Mouse (Mus musculus): ENCODE measurements around the gene Slc35b4.

The Slc35b4 gene

DNA sequence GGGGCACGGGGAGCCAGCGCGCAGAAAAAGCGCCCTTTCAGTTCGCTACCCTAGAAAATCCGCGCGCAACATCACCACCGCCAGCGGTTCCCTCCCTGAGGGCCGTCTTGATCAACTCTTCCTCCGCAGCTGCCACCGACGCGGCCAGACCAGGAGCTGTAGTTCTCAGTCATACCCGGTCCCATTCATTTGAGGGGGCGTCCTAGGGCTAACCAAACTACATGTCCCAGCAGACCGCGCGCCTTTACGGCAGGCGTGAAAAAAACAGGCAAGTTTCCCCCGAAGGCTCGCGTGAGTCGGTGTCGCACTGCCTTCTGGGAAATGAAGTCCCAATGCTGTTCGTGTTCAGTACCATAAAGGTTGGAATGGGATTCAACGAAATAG lies at the start of gene Slc35b4:
TSS of gene Slc35b4 (minus strand) at position 248 of the 384 bp plus-strand sequence.
- in situ Hi-C loops (cut with MboI; ENCODE audit: low pct_unique_long_range_greater_than_20kb in 1 of 2, low sequenced_read_pairs in 2 of 2, unreplicated experiment in 1 of 2), result no loop called here

DNA sequence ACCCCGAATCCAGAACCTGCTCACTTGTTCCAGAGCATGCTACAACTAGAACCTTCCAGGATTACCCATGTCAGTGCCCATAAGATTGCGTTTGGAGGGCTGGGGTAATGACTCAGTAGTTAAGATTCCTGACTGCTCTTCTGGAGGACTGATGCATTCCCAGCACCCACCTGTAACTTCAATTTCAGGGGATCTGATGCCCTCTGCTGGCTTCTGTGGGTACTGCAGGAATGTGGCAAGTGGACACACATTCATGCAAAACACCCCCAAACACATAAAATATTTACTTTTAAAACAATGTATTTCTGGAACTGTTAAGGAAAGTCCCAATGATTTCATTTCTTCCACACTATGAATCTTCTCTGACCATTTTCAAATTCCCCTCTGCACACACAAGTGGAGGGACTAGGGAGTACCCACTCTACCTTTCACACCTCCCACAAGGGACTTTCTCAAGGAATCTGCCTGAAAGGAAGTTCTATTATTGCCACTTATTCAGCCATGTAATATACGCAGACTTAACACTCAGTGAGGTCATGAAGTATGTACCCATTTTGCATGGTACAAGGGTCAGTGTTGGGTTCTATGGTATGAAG lies 48.2 kb upstream of the Slc35b4 start:
- in situ Hi-C loops (cut with MboI; ENCODE audit: low pct_unique_long_range_greater_than_20kb in 1 of 2, low sequenced_read_pairs in 2 of 2, unreplicated experiment in 1 of 2), result no loop called here

DNA sequence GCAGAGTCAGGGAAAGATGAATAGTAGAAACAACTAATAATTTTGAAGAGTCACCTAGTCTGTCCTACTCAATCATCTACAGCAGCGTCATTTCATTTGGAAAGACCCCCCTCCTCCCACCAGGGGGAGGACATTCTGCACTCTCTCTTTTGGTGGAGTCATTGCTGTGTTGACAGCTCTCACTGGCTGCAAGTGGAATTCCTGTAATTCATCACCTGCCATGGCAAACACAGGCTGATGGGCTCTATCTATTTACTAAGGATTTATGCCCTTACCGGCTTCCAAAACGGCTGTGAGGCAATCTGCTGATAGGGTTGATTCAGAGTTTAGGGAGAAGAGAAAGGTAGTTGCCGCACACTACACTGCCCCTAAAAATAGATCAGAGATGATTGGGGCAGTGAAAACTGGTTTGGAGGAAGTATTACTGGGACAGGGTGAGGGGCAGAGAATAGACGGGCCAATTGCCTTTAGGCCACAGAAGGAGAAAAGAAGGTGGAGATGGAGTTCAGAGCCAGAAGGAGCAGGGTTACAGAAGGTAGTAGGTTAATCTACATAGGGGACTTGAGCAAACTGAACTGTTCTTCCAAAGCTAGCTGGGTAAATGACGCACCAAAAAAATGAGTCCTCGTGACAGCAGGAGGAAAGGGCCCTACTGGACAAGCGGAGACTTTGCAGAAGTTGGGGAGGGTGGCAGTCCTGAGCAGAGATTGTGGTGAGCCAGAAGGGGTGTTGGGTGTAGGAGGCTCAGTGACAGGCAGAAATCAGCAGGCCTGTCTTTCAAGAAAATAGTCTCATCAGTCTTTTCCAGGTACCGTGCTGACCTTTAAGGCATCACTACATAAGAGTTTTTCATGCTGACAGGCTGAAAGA lies 39.8 kb upstream of the Slc35b4 start:
- in situ Hi-C loops (cut with MboI; ENCODE audit: low pct_unique_long_range_greater_than_20kb in 1 of 2, low sequenced_read_pairs in 2 of 2, unreplicated experiment in 1 of 2), result no loop called here

DNA sequence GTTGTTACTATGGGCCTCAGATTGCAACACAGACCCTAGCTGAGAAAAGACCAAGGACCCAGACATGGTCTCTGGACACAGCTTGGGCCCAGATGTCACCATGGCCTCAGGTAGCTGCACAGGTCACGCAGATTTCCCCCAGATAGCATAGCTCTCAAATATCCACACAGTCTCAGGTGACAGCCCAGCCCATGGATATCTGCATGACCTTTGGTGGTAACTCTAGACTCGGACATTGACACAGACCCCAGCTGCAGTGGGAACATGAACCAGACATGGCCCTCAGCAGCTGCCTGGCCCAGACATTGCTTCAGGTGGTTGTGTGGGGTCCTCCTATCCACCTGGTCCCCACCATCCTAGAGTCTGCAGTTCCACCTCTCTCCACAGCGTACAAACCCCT lies 28.8 kb upstream of the Slc35b4 start:
- in situ Hi-C loops (cut with MboI; ENCODE audit: low pct_unique_long_range_greater_than_20kb in 1 of 2, low sequenced_read_pairs in 2 of 2, unreplicated experiment in 1 of 2), result no loop called here

DNA sequence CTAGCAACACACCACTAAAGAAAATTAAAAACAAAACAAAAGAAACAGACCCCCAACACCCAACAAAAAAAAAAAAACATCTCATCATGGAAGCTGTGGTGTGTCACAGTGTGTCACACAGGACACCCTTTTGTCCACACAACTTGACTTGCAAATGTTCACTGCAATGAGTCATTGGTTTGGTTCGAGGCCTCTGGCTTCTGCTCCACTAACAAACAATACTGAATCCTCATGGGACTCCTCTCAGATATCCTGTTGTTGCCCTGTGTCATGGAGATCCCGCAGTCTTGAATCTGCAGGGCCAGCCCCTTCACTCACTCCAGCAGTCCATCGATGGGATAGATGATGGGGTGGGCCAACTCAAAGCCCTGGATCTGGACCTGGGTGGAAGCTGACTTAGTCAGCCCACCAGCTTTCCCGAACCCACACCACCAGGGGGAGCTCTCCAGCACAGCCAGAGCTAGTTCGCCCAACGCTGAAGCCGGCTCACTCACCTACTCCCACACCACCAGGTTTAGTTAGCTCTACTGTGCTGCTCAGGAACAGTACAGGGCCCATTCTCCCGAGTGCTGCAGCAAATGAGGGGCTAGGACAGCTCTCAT lies 28.2 kb upstream of the Slc35b4 start:
- in situ Hi-C loops (cut with MboI; ENCODE audit: low pct_unique_long_range_greater_than_20kb in 1 of 2, low sequenced_read_pairs in 2 of 2, unreplicated experiment in 1 of 2), result no loop called here

DNA sequence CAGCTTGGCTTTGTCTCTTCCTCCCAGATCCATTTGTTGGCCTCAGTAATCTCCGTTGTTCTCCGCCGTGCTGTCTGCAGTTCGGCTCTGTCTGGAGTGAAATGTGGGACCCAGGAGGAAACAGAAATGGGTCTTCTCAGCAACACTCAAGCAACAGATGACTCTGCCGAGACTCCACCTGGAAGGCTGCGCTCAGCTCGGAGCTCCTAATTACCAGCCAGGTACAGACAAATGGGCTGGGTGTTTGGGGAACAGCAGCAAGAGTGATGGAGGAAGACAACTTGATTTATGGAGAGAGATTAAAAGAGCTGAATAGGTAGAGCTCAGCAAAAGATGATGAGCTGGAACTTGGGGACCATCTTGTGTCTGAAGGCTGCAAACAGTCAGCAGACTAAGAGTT lies 26.6 kb upstream of the Slc35b4 start:
- in situ Hi-C loops (cut with MboI; ENCODE audit: low pct_unique_long_range_greater_than_20kb in 1 of 2, low sequenced_read_pairs in 2 of 2, unreplicated experiment in 1 of 2), result no loop called here

DNA sequence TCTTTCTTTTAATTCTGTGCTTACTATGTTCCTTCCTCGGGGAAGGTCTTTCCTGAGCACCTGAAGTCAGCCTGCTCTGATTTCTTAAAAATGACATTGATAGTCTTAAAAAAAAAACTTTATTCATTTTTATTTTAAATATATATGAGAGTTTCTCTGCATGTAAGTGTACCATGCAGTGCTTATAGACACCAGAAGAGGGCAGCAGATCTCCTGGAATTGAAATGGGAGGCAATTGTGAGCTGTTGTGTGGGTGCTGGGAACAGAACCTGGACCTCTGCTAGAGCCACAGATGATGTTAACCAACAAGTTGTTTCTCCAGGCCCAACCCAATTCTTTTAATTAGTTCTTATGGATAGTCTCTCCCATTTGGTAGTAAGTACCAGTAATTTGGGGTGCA lies 18.1 kb upstream of the Slc35b4 start:
- in situ Hi-C loops (cut with MboI; ENCODE audit: low pct_unique_long_range_greater_than_20kb in 1 of 2, low sequenced_read_pairs in 2 of 2, unreplicated experiment in 1 of 2), result loop anchor here in 1 of 2 experiments (10.0 kb wide), 1 partner anchor 120 kb away; no protein-coding TSS in a partner anchor

DNA sequence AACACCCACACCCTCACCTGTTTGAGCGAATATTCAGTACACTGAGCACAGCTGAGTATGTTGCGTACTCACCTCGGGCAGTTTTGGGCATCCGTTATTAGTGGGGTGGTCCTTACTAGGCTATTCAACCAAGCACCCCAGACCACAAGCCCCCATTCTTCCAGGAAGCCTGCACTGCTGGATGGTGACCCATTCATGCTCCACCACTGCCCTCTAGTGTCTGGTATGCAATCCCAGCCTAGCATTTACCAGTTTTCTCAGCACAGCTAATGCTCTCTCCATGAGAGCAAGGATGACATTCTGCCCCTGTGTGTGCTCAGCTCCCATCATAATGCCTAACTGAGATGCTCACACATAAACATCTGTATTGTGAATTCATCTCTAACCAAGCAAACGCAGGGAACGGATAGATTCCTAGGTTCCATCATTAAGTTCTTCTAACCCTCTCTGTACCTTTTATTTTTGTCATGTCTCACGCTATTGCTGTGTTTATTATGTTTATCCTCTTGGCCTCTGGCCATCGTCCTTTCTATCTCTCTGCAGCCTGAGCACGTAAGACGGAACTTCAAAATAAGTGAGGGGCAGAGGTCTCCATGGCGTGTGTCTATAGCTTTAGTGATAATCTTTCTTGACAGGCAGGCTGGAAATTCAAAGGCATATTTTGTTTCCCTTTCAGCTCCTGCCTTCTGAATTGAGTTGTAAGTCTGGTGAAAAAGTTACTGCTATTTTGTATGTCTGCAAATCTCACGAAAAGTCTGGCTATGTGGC lies 17.0 kb upstream of the Slc35b4 start:
- in situ Hi-C loops (cut with MboI; ENCODE audit: low pct_unique_long_range_greater_than_20kb in 1 of 2, low sequenced_read_pairs in 2 of 2, unreplicated experiment in 1 of 2), result loop anchor here in 1 of 2 experiments (10.0 kb wide), 1 partner anchor 119 kb away; no protein-coding TSS in a partner anchor

DNA sequence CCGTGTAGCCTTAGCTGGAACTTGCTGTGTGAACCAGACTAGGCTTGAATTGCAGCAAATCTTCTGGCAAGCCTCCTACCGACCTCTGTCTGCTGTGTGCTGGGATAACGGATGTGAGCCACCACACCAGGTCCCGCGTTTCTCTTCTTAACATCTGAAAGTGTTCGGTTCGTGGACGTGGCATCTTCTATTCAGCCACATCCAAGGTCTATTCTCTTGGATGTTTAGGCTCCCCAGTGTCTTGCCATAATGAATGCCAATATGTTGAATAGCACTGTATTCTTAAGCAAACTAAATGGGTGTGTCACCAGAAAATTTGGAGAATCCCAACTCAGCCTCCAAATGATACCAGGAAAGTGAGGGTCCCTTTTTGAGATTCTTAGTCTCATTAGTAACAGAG lies 14.5 kb upstream of the Slc35b4 start:
- in situ Hi-C loops (cut with MboI; ENCODE audit: low pct_unique_long_range_greater_than_20kb in 1 of 2, low sequenced_read_pairs in 2 of 2, unreplicated experiment in 1 of 2), result loop anchor here in 1 of 2 experiments (10.0 kb wide), 1 partner anchor 117 kb away; no protein-coding TSS in a partner anchor

DNA sequence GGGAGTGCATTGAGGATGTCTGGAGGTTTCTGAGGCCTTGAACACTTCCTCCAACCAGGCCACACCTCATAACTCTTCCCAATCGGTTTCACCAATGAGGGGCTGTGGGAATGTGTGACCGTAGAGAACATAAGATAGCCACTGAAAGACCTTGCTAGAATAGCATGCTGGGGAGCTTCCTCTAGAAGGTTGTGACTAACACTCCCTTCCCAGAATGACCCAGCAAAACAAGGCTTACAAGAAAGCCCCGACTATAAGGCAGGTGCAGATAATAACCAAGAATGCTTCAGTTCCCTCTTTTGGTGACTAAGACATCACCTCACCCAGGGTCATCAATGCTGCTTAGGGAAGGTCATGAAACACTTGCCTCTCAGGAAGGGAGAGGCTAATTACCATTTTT lies 12.6 kb upstream of the Slc35b4 start:
- in situ Hi-C loops (cut with MboI; ENCODE audit: low pct_unique_long_range_greater_than_20kb in 1 of 2, low sequenced_read_pairs in 2 of 2, unreplicated experiment in 1 of 2), result no loop called here

DNA sequence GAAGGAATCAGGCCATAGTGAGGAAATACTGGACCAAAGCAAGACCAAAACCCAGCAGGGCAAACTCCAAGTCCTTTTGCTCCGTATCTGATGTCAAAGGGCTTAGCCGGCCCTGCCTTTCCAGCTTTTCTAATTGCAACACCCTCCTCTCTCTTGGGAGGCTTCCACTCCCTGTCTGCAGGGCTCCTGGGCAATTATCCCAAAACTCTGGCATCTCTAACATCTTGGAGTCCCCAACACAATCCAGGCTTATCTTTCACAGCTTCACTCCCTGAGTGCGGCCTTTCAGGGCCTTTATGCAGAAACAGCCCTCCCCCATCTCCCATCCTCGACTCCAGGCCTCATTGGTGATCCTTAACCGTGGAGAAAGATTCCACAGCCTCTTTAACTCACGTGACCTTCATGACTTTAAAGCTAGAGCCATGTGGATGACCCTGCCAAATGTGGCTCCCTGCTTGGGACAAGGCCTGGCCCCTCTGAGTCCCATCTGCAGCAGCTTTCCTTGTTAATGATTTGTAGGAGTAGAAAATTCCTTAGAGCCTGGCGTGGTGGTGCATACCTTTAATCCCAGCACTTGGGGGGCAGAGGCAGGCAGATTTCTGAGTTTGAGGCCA lies 11.2 kb upstream of the Slc35b4 start:
- in situ Hi-C loops (cut with MboI; ENCODE audit: low pct_unique_long_range_greater_than_20kb in 1 of 2, low sequenced_read_pairs in 2 of 2, unreplicated experiment in 1 of 2), result no loop called here

DNA sequence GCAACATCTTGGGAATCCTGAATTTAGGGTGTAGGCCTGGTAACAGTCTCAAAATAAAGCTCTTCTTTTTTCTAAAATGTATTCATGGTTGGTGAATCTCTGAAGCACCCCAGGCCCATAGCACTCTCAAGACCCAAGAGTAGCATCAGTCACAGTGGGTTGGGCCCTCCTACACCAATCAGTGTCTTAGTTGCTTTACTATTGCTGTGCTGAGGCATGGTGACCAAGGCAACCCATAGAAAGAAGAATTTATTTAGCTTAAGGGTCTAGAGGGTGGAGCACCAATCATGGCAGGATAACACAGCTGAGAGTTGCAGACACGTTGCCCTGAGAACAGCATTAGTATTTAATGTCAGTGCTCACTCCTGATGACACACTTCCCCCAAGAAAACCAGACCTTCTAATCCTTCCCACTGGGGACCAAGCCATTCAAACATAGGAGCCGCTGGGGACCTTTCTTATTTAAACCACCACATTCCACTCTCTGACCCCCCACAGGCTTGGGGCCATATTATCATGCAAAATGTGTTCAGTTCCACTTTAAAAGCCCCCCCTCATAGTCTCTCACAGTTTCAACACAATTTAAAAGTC lies 10.5 kb upstream of the Slc35b4 start:
- in situ Hi-C loops (cut with MboI; ENCODE audit: low pct_unique_long_range_greater_than_20kb in 1 of 2, low sequenced_read_pairs in 2 of 2, unreplicated experiment in 1 of 2), result no loop called here

DNA sequence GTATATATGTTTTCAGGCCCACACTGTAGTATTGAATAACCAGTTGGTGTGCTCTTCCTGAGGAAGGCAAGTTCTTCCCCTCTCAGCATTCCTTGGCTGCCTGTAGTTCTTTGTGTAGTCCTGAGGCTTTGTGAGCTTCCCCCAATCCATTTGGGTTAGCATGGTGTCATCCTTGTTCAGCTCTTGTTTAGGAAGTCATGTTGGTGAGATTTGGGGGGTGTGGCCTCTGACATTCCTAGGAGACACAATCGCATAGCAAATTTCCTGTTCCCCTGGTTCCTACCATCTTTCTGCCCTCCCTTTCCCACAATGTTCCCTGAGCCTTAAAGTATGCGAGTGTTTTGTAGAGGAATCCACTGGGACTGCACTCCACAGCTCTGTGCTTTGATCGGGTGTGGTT lies 6.4 kb upstream of the Slc35b4 start:
- in situ Hi-C loops (cut with MboI; ENCODE audit: low pct_unique_long_range_greater_than_20kb in 1 of 2, low sequenced_read_pairs in 2 of 2, unreplicated experiment in 1 of 2), result no loop called here

DNA sequence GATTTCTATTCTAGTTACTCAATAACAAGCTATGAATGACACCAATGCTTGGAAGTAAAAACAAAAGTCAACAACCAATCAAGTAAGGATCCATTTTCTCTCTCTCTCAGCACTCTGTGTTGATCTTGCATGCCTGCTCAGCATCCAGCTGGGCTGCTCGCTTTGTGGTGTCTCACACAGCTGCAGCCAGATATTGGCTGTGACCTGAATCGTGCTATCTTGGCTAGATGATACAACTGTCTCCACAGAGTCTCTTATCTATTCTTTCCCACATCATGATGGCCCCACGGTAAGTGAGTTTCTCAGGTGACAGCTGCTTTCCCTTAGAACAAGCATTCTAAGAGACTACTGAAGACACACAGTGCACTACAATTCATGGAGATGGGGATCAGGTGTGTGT lies 5.0 kb upstream of the Slc35b4 start:
- in situ Hi-C loops (cut with MboI; ENCODE audit: low pct_unique_long_range_greater_than_20kb in 1 of 2, low sequenced_read_pairs in 2 of 2, unreplicated experiment in 1 of 2), result no loop called here

DNA sequence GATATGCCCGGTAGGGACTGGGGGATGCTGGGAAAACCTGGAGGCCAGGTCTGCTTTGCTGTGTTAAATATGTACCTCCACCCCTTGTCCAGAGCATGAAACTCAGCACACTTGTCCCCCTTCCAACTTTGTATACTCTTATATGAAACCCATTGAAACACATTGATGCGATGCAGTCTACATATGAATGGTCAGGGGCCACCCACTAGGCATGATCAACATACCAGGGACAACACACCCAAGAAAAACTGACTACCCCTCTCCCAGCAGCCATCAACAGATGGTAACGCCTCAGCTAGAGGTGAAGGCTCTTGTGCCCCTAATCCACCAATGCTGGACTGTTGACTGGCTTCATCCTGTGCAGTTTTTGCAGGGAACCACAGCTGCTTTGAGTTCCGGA lies 3.0 kb upstream of the Slc35b4 start:
- in situ Hi-C loops (cut with MboI; ENCODE audit: low pct_unique_long_range_greater_than_20kb in 1 of 2, low sequenced_read_pairs in 2 of 2, unreplicated experiment in 1 of 2), result no loop called here

DNA sequence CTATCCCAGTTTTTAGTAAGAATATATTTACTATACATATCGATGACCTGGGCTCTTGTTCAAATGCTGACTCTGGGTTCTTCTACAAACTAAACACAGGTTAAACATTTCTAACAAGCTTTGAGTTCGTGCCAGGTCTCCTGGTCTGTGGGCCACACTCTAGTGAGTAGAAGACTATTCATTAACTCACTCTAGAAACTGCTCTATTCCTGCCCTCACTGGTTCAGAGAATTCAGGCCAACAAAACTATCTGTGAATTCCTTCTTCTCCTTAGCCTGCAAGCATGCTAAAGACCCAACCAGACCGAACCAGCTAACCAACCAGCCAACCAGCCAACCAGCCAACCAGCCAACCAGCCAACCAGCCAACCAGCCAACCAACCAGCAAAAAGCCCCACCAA lies 2.1 kb upstream of the Slc35b4 start:
- in situ Hi-C loops (cut with MboI; ENCODE audit: low pct_unique_long_range_greater_than_20kb in 1 of 2, low sequenced_read_pairs in 2 of 2, unreplicated experiment in 1 of 2), result no loop called here

DNA sequence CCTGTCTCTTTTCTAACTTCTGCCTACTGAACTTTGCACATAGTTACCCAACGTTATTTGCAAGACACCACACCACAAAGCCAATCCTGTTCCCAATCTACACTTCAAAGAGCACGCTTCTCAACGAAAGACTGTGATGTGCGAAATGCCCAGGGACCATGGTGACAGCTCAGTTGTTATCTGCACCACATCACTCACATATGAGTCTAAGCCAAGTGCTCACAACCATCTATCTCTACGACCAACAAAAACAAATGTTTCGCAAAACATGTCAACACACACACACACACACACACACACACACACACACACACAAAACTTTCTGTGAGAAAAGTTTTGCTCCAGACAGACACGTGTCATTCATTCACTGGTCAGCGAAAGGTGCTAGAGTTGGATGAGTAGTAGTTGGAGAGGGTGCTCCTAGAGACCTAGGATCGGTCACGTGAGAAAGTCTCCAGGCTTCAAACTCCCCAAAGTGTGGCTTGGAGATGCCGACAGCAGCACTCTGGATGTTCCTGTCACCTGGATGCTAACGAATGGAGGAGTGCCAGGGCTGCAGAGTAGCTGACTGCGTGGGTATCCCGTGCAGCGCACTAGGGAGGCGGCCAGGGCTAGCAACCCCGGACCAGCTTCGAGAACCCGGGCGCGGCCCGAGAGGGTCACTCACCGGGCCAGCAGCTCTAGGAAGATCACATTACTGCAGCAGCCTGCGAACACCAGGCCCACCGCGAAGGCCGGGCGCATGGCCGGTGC lies 624 bp downstream of the Slc35b4 start:
- in situ Hi-C loops (cut with MboI; ENCODE audit: low pct_unique_long_range_greater_than_20kb in 1 of 2, low sequenced_read_pairs in 2 of 2, unreplicated experiment in 1 of 2), result no loop called here
